Mouse (Mus musculus) MEL (cell line): ENCODE results near the gene Zbtb20. TPM values are rescaled to one million over a fixed set of nuclear protein-coding genes. Genes with fewer than 3 reads are reported as not detected.

Source experiments
- DNase-seq: peaks from one replicate; pipeline ENCODE4 v3.0.0; 2011; ENCODE audit warnings: low read depth, low spot score
- H3K27ac ChIP-seq: 2 replicates; pipeline ENCODE4 v1.5.1; 2012; ENCODE audit warnings: low read depth, mild to moderate bottlenecking, control low read depth, low read length, moderate library complexity; ENCODE audit not compliant: control insufficient read depth
- H3K27me3 ChIP-seq, 2 experiments: fragments of 150-350 bp in 1 of 2; sonication (generic) in 1 of 2; 2 replicates each; pipeline ENCODE4 v1.6.1; 2012; ENCODE audit warnings: low read length in 2 of 2, mild to moderate bottlenecking in 2 of 2, improper control_type of control experiment in 1 of 2, moderate library complexity in 1 of 2; ENCODE audit not compliant: insufficient read depth in 2 of 2, control insufficient read depth in 1 of 2
- H3K36me3 ChIP-seq, 2 experiments: 2 replicates each; pipeline ENCODE4 v1.6.1; 2012 to 2014; ENCODE audit warnings: low read length in 2 of 2, improper control_type of control experiment in 1 of 2, inconsistent platforms in 1 of 2, mild to moderate bottlenecking in 1 of 2; ENCODE audit not compliant: insufficient read depth in 2 of 2, control insufficient read depth in 1 of 2
- H3K4me1 ChIP-seq, 2 experiments: fragments of 150-350 bp in 1 of 2; sonication (generic) in 1 of 2; 2 replicates each; pipeline ENCODE4 v1.6.1; 2012; ENCODE audit warnings: low read length in 2 of 2, improper control_type of control experiment in 1 of 2, mild to moderate bottlenecking in 1 of 2; ENCODE audit not compliant: insufficient read depth in 2 of 2, control insufficient read depth in 1 of 2
- H3K4me3 ChIP-seq, 2 experiments: fragments of 150-350 bp in 1 of 2; sonication (generic) in 1 of 2; 2 replicates each; pipeline ENCODE4 v1.5.1; 2012; ENCODE audit warnings: low read depth in 2 of 2, low read length in 2 of 2, mild to moderate bottlenecking in 2 of 2, moderate library complexity in 2 of 2, control low read depth in 1 of 2, improper control_type of control experiment in 1 of 2; ENCODE audit not compliant: control insufficient read depth in 1 of 2, insufficient read depth in 1 of 2
- H3K79me2 ChIP-seq: 2 replicates; pipeline ENCODE4 v1.6.1; 2012; ENCODE audit warnings: mild to moderate bottlenecking, low read length, moderate library complexity; ENCODE audit not compliant: control insufficient read depth, poor library complexity, insufficient read depth
- H3K9ac ChIP-seq: 2 replicates; pipeline ENCODE4 v1.6.1; 2012; ENCODE audit warnings: low read depth, mild to moderate bottlenecking, control low read depth, low read length, moderate library complexity; ENCODE audit not compliant: control insufficient read depth, poor library complexity, severe bottlenecking
- H3K9me3 ChIP-seq: fragments of 150-350 bp; sonication (generic); replicated peaks from 2 replicates; pipeline ENCODE4 v1.6.1; 2012; ENCODE audit warnings: mild to moderate bottlenecking, low read length, improper control_type of control experiment, moderate library complexity; ENCODE audit not compliant: insufficient read depth
- CHD1 ChIP-seq: IDR thresholded peaks from 2 replicates; pipeline ENCODE4 v1.6.1; 2012; ENCODE audit warnings: low read depth, mild to moderate bottlenecking, inconsistent platforms, low read length, improper control_type of control experiment
- CHD2 ChIP-seq: IDR thresholded peaks from 2 replicates; pipeline ENCODE4 v1.6.1; 2011; ENCODE audit warnings: low read length, improper control_type of control experiment
- E2F4 ChIP-seq: IDR thresholded peaks from 2 replicates; pipeline ENCODE4 v1.6.1; 2011; ENCODE audit warnings: low read depth, low read length, improper control_type of control experiment, borderline replicate concordance
- ELF1 ChIP-seq: IDR thresholded peaks from 2 replicates; pipeline ENCODE4 v1.6.1; 2014; ENCODE audit warnings: low read depth, mild to moderate bottlenecking, inconsistent platforms, low read length, improper control_type of control experiment, moderate library complexity
- EP300 ChIP-seq, 2 experiments: IDR thresholded peaks; 2 replicates each; pipeline ENCODE4 v1.6.1; 2011; ENCODE audit warnings: improper control_type of control experiment in 2 of 2, low read length in 2 of 2, low read depth in 1 of 2, mild to moderate bottlenecking in 1 of 2
- GATA1 ChIP-seq: IDR thresholded peaks from 2 replicates; pipeline ENCODE4 v1.6.1; 2011; ENCODE audit warnings: low read depth, low read length, improper control_type of control experiment
- HCFC1 ChIP-seq: IDR thresholded peaks from 2 replicates; pipeline ENCODE4 v1.6.1; 2012; ENCODE audit warnings: low read depth, mild to moderate bottlenecking, inconsistent platforms, low read length, improper control_type of control experiment, moderate library complexity
- JUND ChIP-seq: IDR thresholded peaks from 2 replicates; pipeline ENCODE4 v1.6.1; 2011; ENCODE audit warnings: low read depth, mild to moderate bottlenecking, improper control_type of control experiment, low read length
- MAFK ChIP-seq: IDR thresholded peaks from 2 replicates; pipeline ENCODE4 v1.6.1; 2011; ENCODE audit warnings: low read depth, mild to moderate bottlenecking, low read length, improper control_type of control experiment, borderline replicate concordance
- MAX ChIP-seq: IDR thresholded peaks from 2 replicates; pipeline ENCODE4 v1.6.1; 2011; ENCODE audit warnings: low read length, improper control_type of control experiment
- MYB ChIP-seq: IDR thresholded peaks from 2 replicates; pipeline ENCODE4 v1.6.1; 2011; ENCODE audit warnings: mild to moderate bottlenecking, low read depth, low read length, improper control_type of control experiment
- MYC ChIP-seq: IDR thresholded peaks from 2 replicates; pipeline ENCODE4 v1.6.1; 2011; ENCODE audit warnings: low read depth, mild to moderate bottlenecking, low read length, improper control_type of control experiment, moderate library complexity
- NELFE ChIP-seq: IDR thresholded peaks from 2 replicates; pipeline ENCODE4 v1.6.1; 2011; ENCODE audit warnings: low read depth, low read length, improper control_type of control experiment
- RAD21 ChIP-seq: IDR thresholded peaks from 2 replicates; pipeline ENCODE4 v1.6.1; 2011; ENCODE audit warnings: mild to moderate bottlenecking, low read depth, low read length, improper control_type of control experiment
- SMC3 ChIP-seq: IDR thresholded peaks from 2 replicates; pipeline ENCODE4 v1.6.1; 2011; ENCODE audit warnings: low read depth, low read length, improper control_type of control experiment
- TBP ChIP-seq: IDR thresholded peaks from 2 replicates; pipeline ENCODE4 v1.8.0; 2011; ENCODE audit warnings: low read depth, low read length, improper control_type of control experiment
- TCF12 ChIP-seq: IDR thresholded peaks from 2 replicates; pipeline ENCODE4 v1.6.1; 2014; ENCODE audit warnings: low read depth, mild to moderate bottlenecking, inconsistent platforms, low read length, improper control_type of control experiment, moderate library complexity
- UBTF ChIP-seq: IDR thresholded peaks from 2 replicates; pipeline ENCODE4 v1.6.1; 2012; ENCODE audit warnings: low read depth, mild to moderate bottlenecking, inconsistent platforms, low read length, improper control_type of control experiment, moderate library complexity, borderline replicate concordance; ENCODE audit not compliant: insufficient read depth
- USF2 ChIP-seq, 2 experiments: IDR thresholded peaks; 2 replicates each; pipeline ENCODE4 v1.6.1; 2011 to 2012; ENCODE audit warnings: improper control_type of control experiment in 2 of 2, low read length in 2 of 2, borderline replicate concordance in 1 of 2, inconsistent platforms in 1 of 2, low read depth in 1 of 2, mild to moderate bottlenecking in 1 of 2; ENCODE audit not compliant: insufficient read depth in 1 of 2
- ZC3H11A ChIP-seq: IDR thresholded peaks from 2 replicates; pipeline ENCODE4 v1.6.1; 2012; ENCODE audit warnings: low read depth, mild to moderate bottlenecking, inconsistent platforms, low read length, improper control_type of control experiment
- polyA plus RNA-seq, 2 experiments: library from polyadenylated mRNA; stranded (reverse) in 1 of 2; unstranded in 1 of 2; fragments of >175 nt in 1 of 2; fragments of >200 nt in 1 of 2; gene quantifications; 2 replicates each; pipeline versions ENCODE4 v1.2.1 to v1.2.4; 2012; ENCODE audit warnings: low replicate concordance in 2 of 2, low read depth in 1 of 2; ENCODE audit not compliant: insufficient read length in 2 of 2, insufficient read depth in 1 of 2, missing spikeins in 1 of 2
- total RNA-seq: library from RNA; depleted of rRNA; stranded (reverse); fragments of 300-350 nt; gene quantifications from 2 replicates; pipeline ENCODE4 v1.2.3, GENCODE M21; 2012

Gene Zbtb20
- total and polyA plus RNA-seq, 3 experiments: 0.17 to 0.27 TPM; not detected in 1

- no peak overlapping the region for H3K27ac ChIP-seq
- no peak for DNase-seq
- no peak overlapping the region for H3K9ac ChIP-seq
- TF ChIP-seq MYB: no peak
- TF ChIP-seq GATA1: no peak
- no peak for TF ChIP-seq USF2 (IDR thresholded peaks at IDR 0.05; ENCODE audit: borderline replicate concordance in 1 of 2, insufficient read depth in 1 of 2, low read depth in 1 of 2, low read length in 2 of 2)
- TF ChIP-seq MAFK: no peak
- no peak for TF ChIP-seq EP300 (IDR thresholded peaks at IDR 0.05; ENCODE audit: low read depth in 1 of 2, low read length in 2 of 2)
- TF ChIP-seq SMC3: no peak
- no peak for TF ChIP-seq JUND
- TF ChIP-seq MYC: no peak
- TF ChIP-seq ELF1: no peak
- TF ChIP-seq MAX: no peak
- no peak for TF ChIP-seq CHD2
- TF ChIP-seq TBP: no peak
- no peaks in the 10 kb centered on the region for H3K9me3 ChIP-seq
- no peaks in the 10 kb centered on the region; a peak in 1 of 4 replicates for H3K4me1 ChIP-seq
- no peak overlapping the region for H3K4me3 ChIP-seq
- H3K36me3 ChIP-seq: no peaks in the 10 kb centered on the region
- H3K79me2 ChIP-seq: no peaks in the 10 kb centered on the region
- peaks cover 2 to 6% of the 10 kb centered on the region in 2 experiments for H3K27me3 ChIP-seq
Observed at GRCm38 (mm10) chr16:43482125-43482524, 606.4 kb downstream of the Zbtb20 start.

DNA sequence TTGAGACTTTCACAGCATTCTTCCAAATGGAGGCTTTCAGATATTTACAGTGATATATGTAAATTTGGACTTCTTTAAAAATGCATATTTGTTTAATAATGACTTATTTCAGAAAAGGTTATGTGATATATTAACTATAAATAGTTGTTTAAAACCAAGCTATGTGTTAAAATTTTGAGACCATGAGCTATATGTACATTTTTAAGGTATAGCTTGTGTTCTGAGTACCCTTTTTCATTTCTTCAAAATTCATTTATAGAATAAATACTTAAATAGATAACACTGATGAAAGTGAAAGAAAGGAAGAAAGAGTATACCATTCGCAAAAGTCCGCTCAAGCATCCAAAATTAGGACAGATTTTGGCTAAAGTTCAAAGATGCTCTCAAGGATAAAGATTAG is 607.1 kb downstream of the Zbtb20 start:
- H3K9me3 ChIP-seq: no peaks in the 10 kb centered on the region
- H3K9ac ChIP-seq: no peak overlapping the region
- H3K4me3 ChIP-seq: no peak overlapping the region
- peaks cover 2 to 6% of the 10 kb centered on the region in 2 experiments for H3K27me3 ChIP-seq
- DNase-seq: no peak
- H3K79me2 ChIP-seq: no peaks in the 10 kb centered on the region
- no peak overlapping the region for H3K27ac ChIP-seq
- no peaks in the 10 kb centered on the region for H3K36me3 ChIP-seq
- H3K4me1 ChIP-seq: no peaks in the 10 kb centered on the region; a peak in 1 of 4 replicates
- no peak for TF ChIP-seq NELFE
- no peak for TF ChIP-seq ZC3H11A
- TF ChIP-seq RAD21: no peak
- TF ChIP-seq TCF12: no peak
- TF ChIP-seq MAX: no peak
- TF ChIP-seq MYC: no peak

DNA sequence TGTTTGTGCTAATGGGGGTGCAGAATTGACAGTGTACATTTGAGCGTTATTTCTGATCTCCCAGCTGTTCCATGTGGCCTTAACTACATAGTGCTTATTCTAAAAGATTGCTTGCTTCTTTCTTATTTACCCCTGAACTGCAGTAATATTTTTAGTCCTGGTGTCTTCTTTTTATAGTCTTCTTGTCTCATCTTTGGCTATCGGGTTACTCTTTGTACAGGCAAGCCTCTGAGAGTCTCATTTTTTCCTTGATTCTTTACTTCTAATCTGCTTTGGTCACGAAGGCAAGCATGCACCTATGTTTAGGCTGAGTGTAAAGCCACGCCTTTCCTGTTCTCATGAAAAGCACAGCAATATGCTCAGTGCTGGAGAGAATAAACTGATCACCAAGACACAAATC is 608.7 kb downstream of the Zbtb20 start:
- no peak overlapping the region for H3K4me3 ChIP-seq
- no peak overlapping the region for H3K27ac ChIP-seq
- no peaks in the 10 kb centered on the region for H3K4me1 ChIP-seq

More for the DNA sequence above, 608.7 kb downstream of the Zbtb20 start:
- Histone ChIP-seq H3K9me3 (no peaks in the 10 kb centered on the region), H3K9ac (no peak overlapping the region), H3K79me2 (no peaks in the 10 kb centered on the region), H3K27me3 (peaks cover 2 to 6% of the 10 kb centered on the region in 2 experiments), H3K36me3 (no peaks in the 10 kb centered on the region)
- TF ChIP-seq HCFC1: no peak
- TF ChIP-seq MYC: no peak
- no peak for TF ChIP-seq ZC3H11A
- no peak for TF ChIP-seq JUND
- no peak for TF ChIP-seq E2F4
- TF ChIP-seq TBP: no peak
- no peak for TF ChIP-seq EP300 (IDR thresholded peaks at IDR 0.05; ENCODE audit: low read depth in 1 of 2, low read length in 2 of 2)
- no peak for TF ChIP-seq MYB
- TF ChIP-seq UBTF: no peak
- no peak for TF ChIP-seq CHD1
- no peak for TF ChIP-seq MAX
- DNase-seq: no peak
